Mouse (Mus musculus): Measurements from ENCODE around the gene Lysmd1.

GRCm38 (mm10) chr3:95133680-95134101 lies at the start of gene Lysmd1, which contains the start of gene Scnm1:
- no peak for TF ChIP-seq POLR2A (IDR thresholded peaks at IDR 0.05; ENCODE audit: borderline replicate concordance, extremely low read depth, insufficient read depth, insufficient read length, poor library complexity, severe bottlenecking)
- TF ChIP-seq CTCF (IDR thresholded peaks at IDR 0.05; ENCODE audit: borderline replicate concordance, extremely low read depth, insufficient read depth, insufficient read length), result peak; percentile 21; the same call in 1 of the 2 replicates

Data from brain, embryonic 14.5 days (tissue).